Mouse (Mus musculus) testis, postnatal 10 days (tissue): ENCODE measurements at regions not wholly inside any gene's neighbourhood (a gene's known extent, or its start where the extent isn't known, plus 50 kb on each side); places are given as distances from the start of the nearest gene placed in this dataset.

Experiments used
- DNase-seq: peaks from one replicate; pipeline ENCODE4 v3.0.0; 2021; ENCODE audit warnings: low spot score

DNA sequence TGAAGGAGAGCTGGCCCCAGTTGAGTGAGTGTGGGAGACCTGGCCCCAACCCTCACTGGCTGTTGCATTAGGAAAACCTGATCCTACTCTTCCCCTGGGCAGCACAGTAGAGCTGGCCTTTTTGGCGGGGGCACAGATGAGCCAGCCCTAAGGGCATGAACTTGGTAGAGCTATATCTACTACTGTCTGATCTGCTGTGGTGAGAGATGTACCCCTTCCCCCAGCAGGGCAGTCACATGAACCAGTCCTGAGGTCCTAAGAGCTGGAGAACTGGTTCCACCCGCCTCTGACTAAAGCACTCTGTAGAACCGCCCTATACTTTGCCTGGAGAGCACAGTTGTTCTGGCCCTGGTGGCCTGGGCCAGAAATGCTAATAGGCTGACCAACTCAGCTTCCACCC, 622.5 kb upstream of the Adamts5 start:
- no peak for DNase-seq

DNA sequence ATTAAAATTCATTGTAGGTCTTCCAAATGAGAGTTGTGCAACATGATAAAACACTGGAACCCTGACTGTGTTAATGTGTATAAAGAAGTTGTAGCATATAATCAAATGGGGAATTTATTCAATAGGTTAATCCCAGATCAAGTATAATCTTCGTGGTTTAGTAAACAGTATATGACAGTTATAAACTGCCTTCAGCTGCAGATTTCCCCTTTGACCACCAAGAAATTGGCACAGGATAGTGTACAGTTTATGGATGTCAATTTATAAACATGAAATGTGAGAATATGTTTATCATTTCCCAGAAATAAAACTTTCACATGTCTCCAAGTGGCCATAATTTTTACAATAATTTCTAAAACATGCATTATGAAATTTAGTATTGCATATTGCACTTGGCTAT, 615.3 kb upstream of the Adamts5 start:
- DNase-seq = no peak

DNA sequence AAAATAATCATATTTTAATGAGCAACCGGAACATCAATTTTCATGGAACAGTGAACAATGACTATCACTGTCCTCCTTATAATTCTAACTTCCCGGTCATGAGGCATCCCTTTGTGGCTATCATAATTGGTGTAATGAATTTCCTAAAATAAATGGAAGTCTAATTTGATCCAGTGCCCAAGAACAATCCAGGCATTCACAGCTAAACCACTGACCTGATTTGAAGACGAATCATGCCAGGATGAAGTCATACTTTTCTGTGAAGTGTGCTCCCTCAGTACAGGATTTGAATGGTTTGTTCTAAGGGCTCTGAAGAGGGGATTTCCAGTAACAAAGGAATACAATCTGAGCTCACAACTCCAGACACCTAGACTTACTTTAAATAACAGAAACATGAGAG, 614.5 kb upstream of the Adamts5 start:
- no peak for DNase-seq

DNA sequence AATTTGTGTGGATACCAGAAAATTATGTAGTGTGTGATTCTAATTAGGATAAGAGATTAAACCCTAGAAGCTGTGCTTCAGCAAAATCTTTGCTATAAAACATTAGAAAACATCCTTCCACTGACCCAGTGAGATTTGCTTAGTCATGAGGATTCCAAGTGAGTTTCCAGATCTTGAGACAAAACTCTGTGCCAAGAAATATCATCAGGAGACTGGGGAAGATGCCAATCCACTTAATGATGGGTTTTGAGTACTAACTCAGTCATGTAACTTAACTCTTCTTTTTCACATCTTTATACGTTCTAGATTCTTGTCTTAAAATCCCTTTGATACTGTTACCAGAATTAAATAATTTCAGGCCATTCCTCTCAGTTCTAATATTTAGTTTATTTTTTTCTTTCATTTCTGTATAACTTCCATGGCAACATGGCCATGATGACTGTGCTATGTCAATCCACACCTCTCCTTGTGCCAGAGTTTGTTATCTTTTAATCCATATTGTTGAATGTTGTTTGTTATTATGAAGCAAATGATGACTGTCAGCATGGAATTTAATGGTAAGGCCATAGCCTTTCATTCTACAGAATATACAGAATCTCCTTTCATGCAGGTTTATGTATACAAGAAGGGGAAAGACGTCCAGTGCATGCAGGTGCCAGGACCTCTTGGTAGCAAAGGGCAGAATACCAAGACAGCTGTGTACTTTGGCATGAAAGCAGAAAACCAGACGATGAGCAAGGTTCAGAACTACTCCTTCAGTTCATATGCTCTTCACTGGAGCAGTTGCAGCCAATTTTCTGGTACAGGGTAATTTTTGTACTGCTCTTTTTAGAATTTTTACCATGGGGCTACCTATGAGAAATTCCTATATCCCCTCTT, 599.7 kb upstream of the Adamts5 start:
- no peak for DNase-seq

DNA sequence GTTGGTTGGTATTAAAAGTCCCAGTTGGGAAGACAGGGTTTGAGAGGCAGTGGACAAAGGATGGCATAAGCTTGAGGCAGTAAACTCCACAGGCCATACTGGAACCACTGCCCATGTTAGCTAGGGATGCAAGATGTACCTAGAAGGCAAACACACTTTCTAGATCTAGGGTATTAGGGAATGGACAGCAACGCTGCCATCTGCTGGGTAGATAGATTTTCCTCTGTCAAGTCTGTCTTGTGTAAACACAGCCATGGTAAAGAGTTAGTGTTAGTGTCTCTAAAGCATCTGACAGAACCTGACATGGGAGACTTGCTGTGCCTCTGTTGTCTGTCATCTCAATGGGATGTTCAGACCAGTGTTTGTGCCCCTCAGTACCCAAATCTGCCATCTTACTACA, 573.5 kb upstream of the Adamts5 start:
- no peak for DNase-seq

DNA sequence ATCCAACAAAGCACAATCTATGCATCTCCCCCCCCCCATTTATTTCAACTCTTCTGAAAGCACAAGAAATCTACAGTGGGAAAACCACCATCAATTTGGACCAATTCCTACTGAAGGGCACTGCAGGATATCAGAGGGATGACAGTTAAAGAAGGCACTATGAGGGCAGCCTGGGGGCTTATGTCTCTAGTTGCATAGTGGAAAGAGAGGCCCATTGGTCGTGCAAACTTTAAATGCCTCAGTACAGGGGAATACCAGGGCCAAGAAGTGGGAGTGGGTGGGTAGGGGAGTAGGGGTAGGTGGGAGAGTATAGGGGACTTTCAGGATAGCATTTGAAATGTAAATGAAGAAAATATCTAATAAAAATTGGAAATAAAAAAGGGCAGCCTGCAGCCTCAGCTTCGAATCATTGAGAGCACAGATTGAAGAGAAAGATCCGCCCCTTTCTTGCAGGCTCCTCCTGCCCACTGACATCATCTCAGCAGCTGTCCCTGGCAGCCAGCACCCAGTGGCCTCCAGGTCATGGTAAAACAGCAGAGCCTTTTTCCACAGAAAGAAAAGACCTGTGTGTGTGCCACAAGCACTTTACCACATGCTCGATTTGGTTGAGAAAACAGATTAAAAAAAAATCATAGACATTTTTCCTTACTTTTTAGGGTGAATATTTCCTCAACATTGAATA, 571.6 kb upstream of the Adamts5 start:
- no peak for DNase-seq

DNA sequence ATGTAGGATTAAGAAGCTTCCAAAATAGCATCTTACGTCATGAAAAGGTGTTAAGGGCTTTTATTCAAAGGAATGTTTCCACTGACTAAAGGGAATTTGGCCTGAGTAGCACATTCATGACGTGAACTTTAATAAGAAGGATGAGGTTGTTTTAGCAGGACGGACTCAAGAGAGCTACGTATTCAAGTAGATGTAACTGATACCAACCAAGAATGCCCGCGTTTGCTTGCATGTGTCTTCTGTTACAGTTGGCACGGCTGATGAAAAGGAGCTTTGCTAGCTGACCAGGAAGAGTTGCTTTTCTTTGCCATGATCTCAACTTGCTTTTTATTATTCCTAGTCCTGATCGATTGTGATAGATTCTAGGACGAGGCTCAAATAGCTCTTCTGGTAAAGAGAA, 559.4 kb upstream of the Adamts5 start:
- no peak for DNase-seq

DNA sequence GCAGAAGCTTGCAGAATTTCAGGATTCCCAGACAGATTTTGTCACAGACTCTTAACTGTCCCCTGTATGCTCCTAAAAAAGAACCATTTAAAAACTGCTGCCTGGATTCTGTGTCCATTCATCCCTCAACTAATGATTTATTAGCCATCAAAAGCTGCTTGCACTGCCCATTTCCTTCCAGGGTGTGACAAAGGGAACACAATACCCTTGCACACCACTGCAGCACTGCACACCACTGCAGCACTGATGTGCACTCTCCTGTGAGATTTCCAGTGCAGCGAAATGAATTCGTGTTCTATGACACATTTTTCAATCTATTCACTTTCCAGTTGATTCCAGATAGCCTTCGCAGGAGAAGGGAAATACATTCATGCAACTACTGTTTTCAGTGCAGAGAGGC, 555.0 kb upstream of the Adamts5 start:
- DNase-seq = no peak

DNA sequence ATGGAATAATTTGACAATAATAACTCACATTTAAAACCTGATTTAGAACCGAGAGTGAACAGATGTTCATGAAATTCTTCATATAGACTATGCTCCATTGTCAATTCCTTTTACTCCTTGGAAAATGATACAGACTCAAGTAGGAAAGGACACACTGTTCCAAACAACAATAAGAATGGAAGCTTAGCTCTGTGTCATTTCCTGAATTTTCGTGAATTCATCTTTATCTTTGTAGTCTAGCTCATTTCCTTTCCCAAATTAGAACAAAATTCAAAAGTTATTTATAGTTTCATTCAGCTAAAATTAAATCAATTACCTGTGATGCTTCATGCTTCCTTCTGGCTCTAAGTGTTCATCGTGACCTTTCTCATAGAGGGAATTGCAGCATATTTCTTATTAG, 553.2 kb upstream of the Adamts5 start:
- DNase-seq = no peak

DNA sequence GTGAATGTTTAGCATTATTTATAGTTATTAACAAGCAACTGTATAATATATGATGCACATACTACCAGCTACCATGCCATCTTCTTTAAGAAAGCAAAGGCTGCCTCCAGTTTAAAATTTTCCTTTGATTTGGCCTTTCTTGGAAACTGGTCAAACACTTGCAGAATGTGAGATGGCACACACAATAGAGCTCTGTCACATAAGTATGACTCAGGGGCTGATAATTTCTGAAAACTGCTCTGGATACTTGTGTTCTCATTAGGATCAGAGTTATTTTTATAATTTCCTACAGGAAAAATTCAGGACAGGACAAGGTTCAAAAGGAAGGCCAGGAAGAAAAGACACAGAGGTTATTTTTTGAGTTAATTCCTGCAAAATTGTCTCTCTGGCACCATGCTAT, 552.4 kb upstream of the Adamts5 start:
- no peak for DNase-seq

DNA sequence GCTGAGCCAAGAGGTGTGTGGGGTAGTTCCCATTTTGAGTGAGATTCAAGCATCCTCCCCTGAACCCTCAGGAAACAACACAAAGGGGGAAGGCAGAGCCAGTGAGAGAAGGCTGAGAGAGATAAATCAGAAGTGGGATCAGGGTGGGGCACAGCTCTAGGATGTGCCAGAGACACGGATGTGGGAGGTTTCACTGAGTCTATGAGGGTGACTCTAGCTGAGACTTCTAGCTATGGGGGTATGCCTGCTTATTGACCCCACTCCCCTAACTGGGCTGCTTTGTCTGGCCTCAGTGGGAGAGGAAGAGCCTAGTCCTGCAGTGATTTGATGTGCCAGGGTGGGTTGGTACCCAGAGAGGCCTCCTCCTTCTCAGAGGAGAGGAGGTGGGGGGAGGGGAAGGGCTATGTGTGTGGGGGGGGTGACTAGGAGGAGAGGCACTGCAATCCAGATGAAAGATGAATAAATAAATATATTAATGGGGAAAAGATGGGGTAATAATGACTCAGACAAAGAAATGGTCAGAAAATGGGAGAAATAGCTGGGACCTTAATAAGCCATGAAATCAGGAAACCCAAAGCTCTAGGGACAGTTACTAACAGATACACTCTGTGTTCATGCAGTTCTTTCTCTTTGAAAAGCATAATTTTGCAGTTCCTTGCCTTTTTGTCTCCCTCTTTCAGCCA, 547.0 kb upstream of the Adamts5 start:
- no peak for DNase-seq

DNA sequence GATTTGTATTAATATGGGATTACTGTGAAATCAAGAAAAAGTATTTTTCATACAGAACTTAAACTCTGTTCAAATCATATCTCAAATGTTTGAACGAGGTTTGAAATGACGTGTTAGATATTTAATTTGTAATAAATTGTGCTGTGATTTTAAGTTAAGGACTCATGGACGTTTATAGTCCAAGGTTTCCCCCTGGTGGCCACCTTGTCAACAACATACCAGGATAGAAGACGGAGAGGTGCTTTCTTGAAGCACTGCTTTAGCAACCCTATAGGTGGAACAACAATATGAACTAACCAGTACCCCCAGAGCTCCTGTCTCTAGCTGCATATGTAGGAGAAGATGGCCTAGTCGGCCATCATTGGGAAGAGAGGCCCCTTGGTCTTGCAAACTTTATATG, 517.8 kb upstream of the Adamts5 start:
- peak; percentile 88 for DNase-seq

DNA sequence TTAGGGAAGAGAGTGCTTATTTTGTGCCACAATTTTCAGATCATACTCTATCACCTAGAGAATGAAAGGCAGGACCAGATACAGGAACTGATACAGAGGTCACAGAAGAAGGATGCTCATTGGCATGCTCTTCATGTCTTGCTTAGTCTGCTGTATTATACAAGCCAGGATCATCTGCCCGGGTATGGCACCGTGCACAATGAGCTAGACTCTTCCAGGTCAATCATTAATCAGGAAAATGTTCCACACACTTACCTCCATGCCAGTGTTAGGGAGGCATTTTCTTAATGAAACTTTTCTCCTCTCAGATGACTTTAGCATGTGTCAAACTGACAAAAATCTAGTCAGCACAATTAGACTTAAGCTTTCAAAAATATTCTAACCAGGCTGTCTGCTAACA, 502.7 kb upstream of the Adamts5 start:
- no peak for DNase-seq

DNA sequence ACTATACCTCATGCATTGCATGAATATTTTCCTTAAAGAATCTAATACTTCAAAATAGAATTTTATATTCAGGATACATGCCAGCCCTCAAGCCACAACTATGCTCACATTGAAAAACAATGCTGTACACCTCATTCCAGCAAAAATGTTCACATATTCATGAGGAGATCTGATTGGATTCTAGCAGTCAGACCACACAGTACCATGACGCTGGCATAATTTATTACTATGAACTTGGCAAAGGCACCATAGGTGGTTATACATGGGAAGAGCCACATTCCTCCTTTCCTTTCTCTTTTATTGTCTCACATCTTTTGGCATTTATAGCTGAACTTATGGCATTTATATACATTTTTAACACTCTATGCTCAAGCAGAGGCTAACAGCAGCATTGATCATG, 499.8 kb upstream of the Adamts5 start:
- DNase-seq = no peak

DNA sequence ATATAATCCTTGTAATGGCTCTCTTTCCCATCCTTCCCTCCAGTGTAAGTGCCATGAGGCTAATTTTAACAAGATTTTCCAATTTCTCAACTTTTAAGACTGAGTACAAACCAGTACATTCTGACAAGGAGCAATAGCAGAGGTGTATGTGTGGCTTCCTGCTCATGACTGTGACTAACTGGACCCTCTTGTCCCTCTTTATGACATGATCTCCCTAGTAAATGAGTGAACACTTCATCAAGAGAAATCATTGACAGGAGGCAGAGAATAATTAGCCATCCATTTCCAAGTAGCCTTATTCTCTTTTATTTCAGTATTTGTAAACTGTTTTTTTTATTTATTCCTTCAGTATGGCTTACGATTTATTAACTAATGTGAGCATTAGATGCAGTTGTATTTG, 497.7 kb upstream of the Adamts5 start:
- DNase-seq = no peak

DNA sequence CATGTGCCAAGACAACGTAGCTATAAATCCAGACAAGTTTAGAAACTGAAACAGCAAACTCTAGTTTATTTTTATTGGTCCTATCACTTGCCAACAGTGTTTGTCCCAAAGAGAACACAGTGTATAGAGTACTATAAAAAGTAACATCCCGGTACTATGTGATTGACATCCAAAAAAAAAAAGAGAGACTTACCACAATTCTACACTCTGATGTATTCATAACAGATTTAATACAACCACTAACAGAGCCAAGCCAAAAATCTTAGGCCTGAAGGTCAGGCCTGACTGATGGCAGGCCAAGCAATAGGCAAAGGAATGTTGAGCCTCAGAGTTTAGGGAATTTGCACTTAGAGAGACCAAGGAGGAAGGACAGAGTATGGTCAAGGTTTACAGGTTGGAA, 495.9 kb upstream of the Adamts5 start:
- no peak for DNase-seq

DNA sequence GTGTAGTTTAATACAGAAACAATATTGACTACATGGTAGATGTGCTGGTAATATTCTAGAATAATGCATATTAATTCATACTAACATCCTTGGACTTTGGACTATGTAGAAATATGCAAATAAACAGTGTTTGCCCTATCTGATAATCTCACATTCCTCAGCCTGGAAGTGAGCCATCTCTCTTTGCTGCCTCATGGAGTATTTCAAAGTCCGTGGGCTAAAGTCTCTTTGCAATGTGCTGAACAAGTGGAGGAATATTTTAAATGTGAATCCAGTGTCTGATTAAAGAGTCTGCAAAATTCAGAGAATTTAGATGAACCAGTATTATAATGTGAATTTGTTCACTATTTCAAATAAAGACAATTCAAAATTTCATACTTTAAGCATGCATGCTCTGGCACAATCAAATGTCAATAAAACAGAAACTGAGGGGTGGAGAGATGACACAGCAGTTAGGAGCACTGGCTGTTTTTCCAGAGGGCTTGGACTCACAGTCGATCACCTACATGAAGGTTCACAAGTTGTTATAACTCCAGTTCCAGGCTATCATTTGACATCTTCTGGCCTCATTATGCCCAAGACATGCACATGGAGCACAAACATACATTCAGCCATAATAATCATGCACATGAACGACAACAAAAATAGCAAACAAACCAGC, 487.6 kb upstream of the Adamts5 start:
- no peak for DNase-seq

DNA sequence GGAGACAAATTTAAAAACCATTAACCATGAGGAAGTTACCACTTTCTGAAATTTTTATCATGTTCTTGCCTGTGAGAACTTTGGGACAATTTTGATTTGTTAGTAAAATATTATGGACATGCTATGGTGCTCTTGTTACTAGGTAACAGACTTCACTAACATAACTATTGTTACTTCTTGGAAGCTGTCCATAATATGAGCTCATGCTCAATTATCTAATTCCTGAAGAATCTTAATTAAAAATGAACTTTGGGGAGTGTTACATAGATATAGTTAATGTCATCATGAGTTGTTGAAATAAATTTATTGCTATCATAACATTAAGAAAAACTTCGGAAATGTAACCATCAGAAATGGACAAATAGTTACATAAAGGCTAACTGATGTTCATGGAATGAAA, 486.5 kb upstream of the Adamts5 start:
- no peak for DNase-seq

DNA sequence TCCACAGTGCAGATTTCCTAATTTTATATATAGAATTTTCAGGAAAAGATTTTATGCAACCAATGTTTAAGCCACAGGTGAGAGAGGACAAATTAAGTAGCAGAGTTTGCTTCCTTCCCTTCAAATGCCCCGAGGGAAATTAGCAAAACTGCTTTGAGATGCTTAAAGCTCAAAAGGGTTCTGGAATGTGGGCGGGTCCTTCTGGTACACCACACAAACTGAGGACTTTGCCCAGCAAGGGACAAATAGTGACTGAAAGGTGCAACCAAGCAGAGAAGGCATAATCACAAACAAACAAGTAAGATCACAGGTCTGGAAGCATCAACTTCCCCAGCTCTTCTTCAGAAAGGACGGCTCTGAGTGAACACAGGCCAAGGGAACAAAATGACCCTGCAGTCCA, 476.4 kb upstream of the Adamts5 start:
- no peak for DNase-seq

DNA sequence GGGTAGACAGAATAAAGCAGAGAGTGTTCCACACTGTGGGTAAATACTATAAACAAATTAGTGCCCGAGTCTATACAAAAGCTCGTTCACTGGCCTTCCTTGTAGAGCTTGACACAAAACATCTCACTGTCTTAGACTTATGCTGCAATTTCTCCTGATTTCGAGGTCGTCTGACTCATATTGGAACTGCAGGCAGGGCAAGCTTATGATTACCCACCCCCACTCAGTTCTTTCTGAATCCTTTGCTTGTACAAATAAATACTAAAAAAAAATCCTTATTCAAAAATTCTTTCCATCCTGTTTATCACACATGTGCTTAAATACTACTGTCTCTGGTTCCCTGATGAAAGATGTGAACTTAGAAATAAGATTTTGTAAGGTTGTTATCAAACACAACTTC, 470.0 kb upstream of the Adamts5 start:
- DNase-seq = no peak

DNA sequence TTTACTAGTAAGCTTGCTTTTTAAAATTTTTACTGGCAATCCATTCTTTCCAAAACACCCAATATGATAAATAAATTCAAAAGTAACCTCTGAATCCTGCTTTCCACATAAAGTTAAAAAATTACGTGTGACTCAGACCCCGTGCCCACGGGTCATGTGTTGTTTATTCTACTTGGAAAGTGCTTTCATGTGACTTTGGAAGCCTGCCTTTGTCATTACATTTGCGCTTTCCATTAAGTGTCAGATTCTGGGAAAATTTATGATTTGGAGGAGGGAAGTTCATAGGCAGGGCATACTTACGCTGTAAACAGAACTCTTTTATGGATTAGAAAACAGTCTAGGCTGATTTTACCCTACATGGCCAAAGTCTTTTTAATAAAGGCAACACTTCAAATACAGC, 466.8 kb upstream of the Adamts5 start:
- DNase-seq = no peak

DNA sequence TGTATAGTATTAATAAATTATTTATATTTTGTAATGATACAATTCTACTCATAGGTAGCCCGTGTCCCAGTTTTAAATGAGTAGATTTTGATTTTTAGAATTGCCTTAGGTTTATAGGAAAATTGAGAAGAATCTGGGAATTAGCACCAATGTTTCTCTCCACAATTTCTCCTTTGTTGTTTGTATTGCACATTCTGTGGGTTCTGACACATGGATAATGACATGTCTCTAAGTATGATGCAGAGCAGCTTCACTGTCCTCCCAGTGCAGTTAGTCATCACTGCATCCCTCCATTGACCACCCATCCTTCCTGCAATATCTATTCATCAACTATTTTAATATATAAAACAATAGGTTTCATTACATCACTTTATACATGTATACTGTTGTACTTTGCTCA, 464.6 kb upstream of the Adamts5 start:
- DNase-seq = no peak

DNA sequence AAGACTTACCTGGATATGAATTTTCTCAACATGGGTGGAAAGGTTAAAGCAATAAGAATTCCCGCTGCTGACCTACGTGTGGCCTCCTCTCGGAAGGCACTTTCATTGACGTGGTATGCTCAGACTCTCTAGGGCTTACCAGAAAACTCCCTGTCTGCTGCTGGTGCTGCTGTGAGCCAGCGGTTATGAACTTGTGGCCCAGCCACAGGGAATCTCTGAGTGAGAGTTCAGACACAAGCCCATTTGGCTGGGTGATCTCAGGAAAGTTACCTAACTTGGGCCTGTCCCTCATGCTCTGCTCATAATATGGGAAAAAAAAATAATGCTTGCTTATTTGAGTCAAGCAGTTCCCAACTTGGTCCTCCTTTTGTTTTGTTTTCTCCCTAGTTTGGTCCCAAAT, 459.5 kb upstream of the Adamts5 start:
- DNase-seq = no peak
